Mouse (Mus musculus): ENCODE measurements around the gene Fras1. TPM values are rescaled to one million over a fixed set of nuclear protein-coding genes. Genes with fewer than 3 reads are reported as not detected.

The Fras1 gene
- polyA plus RNA-seq, 1 experiment from 2014 or later = 20.0 TPM

GRCm38 (mm10) chr5:96515860-96516311, 142.1 kb downstream of the Fras1 start:
- Histone ChIP-seq H3K4me1 (replicated peaks; ENCODE audit: control insufficient read depth, insufficient read depth, low read length) (no peaks in the 10 kb centered on the region), H3K9me3 (ENCODE audit: control insufficient read depth, low read length) (no peaks in the 10 kb centered on the region), H3K27me3 (ENCODE audit: control insufficient read depth, insufficient read depth, low read length) (no peaks in the 10 kb centered on the region), H3K4me3 (ENCODE audit: low read depth, low read length) (no peak overlapping the region), H3K4me2 (replicated peaks; ENCODE audit: low read depth, low read length) (no peak overlapping the region), H3K9ac (ENCODE audit: low read depth, low read length) (no peak overlapping the region), H3K27ac (ENCODE audit: low read depth, low read length) (no peak overlapping the region), H3K36me3 (ENCODE audit: control insufficient read depth, insufficient read depth, low read length) (no peaks in the 10 kb centered on the region)
- WGBS = 66% methylated on average over 3 of the region's 3 CpGs
- ATAC-seq (ENCODE audit: low FRiP score) (no peak), DNase-seq (ENCODE audit: low spot score) (no peak)

GRCm38 (mm10) chr5:96516329-96516728, 142.6 kb downstream of the Fras1 start:
- no peak overlapping the region for H3K27ac ChIP-seq (ENCODE audit: low read depth, low read length)
- H3K4me1 ChIP-seq (replicated peaks; ENCODE audit: control insufficient read depth, insufficient read depth, low read length) = no peaks in the 10 kb centered on the region
- no peak overlapping the region for H3K4me2 ChIP-seq (replicated peaks; ENCODE audit: low read depth, low read length)
- DNase-seq (ENCODE audit: low spot score) (no peak), ATAC-seq (ENCODE audit: low FRiP score) (no peak)
- H3K4me3 ChIP-seq (ENCODE audit: low read depth, low read length) = no peak overlapping the region
- 86% methylated on average over 6 of the region's 6 CpGs for WGBS
- H3K36me3 ChIP-seq (ENCODE audit: control insufficient read depth, insufficient read depth, low read length) = no peaks in the 10 kb centered on the region
- no peaks in the 10 kb centered on the region for H3K9me3 ChIP-seq (ENCODE audit: control insufficient read depth, low read length)
- no peaks in the 10 kb centered on the region for H3K27me3 ChIP-seq (ENCODE audit: control insufficient read depth, insufficient read depth, low read length)
- H3K9ac ChIP-seq (ENCODE audit: low read depth, low read length) = no peak overlapping the region

- ATAC-seq (ENCODE audit: low FRiP score) = no peak
- Histone ChIP-seq H3K9ac (ENCODE audit: low read depth, low read length) (no peak overlapping the region), H3K27me3 (ENCODE audit: control insufficient read depth, insufficient read depth, low read length) (no peaks in the 10 kb centered on the region), H3K4me3 (ENCODE audit: low read depth, low read length) (no peak overlapping the region), H3K4me1 (replicated peaks; ENCODE audit: control insufficient read depth, insufficient read depth, low read length) (no peaks in the 10 kb centered on the region), H3K27ac (ENCODE audit: low read depth, low read length) (no peak overlapping the region), H3K9me3 (ENCODE audit: control insufficient read depth, low read length) (no peaks in the 10 kb centered on the region), H3K4me2 (replicated peaks; ENCODE audit: low read depth, low read length) (no peak overlapping the region), H3K36me3 (ENCODE audit: control insufficient read depth, insufficient read depth, low read length) (no peaks in the 10 kb centered on the region)
- WGBS = 90% methylated on average over 9 of the region's 9 CpGs
- no peak for DNase-seq (ENCODE audit: low spot score)
Observed at GRCm38 (mm10) chr5:96521541-96521940, 147.8 kb downstream of the Fras1 start.

GRCm38 (mm10) chr5:96522909-96523409, 149.2 kb downstream of the Fras1 start:
- Histone ChIP-seq H3K4me3 (ENCODE audit: low read depth, low read length) (no peak overlapping the region), H3K9me3 (ENCODE audit: control insufficient read depth, low read length) (no peaks in the 10 kb centered on the region), H3K27ac (ENCODE audit: low read depth, low read length) (no peak overlapping the region), H3K27me3 (ENCODE audit: control insufficient read depth, insufficient read depth, low read length) (no peaks in the 10 kb centered on the region), H3K4me2 (replicated peaks; ENCODE audit: low read depth, low read length) (no peak overlapping the region), H3K36me3 (ENCODE audit: control insufficient read depth, insufficient read depth, low read length) (no peaks in the 10 kb centered on the region), H3K4me1 (replicated peaks; ENCODE audit: control insufficient read depth, insufficient read depth, low read length) (no peaks in the 10 kb centered on the region), H3K9ac (ENCODE audit: low read depth, low read length) (no peak overlapping the region)
- 84% methylated on average over 5 of the region's 5 CpGs for WGBS
- no peak for ATAC-seq (ENCODE audit: low FRiP score)
- DNase-seq (ENCODE audit: low spot score) = no peak

- DNase-seq (ENCODE audit: low spot score) = no peak
- H3K9me3 ChIP-seq (ENCODE audit: control insufficient read depth, low read length) = no peaks in the 10 kb centered on the region
- H3K4me1 ChIP-seq (replicated peaks; ENCODE audit: control insufficient read depth, insufficient read depth, low read length) = no peaks in the 10 kb centered on the region
- no peak overlapping the region for H3K9ac ChIP-seq (ENCODE audit: low read depth, low read length)
- no peaks in the 10 kb centered on the region for H3K36me3 ChIP-seq (ENCODE audit: control insufficient read depth, insufficient read depth, low read length)
- WGBS = 57% methylated on average over 7 of the region's 7 CpGs
- H3K27ac ChIP-seq (ENCODE audit: low read depth, low read length) = no peak overlapping the region
- no peak overlapping the region for H3K4me2 ChIP-seq (replicated peaks; ENCODE audit: low read depth, low read length)
- ATAC-seq (ENCODE audit: low FRiP score) = no peak
- no peak overlapping the region for H3K4me3 ChIP-seq (ENCODE audit: low read depth, low read length)
- no peaks in the 10 kb centered on the region for H3K27me3 ChIP-seq (ENCODE audit: control insufficient read depth, insufficient read depth, low read length)
Observed at GRCm38 (mm10) chr5:96528296-96528695, 154.5 kb downstream of the Fras1 start.

- Histone ChIP-seq H3K27me3 (ENCODE audit: control insufficient read depth, insufficient read depth, low read length) (no peaks in the 10 kb centered on the region), H3K27ac (ENCODE audit: low read depth, low read length) (no peak overlapping the region), H3K9ac (ENCODE audit: low read depth, low read length) (no peak overlapping the region), H3K36me3 (ENCODE audit: control insufficient read depth, insufficient read depth, low read length) (no peaks in the 10 kb centered on the region), H3K9me3 (ENCODE audit: control insufficient read depth, low read length) (no peaks in the 10 kb centered on the region), H3K4me1 (replicated peaks; ENCODE audit: control insufficient read depth, insufficient read depth, low read length) (no peaks in the 10 kb centered on the region), H3K4me3 (ENCODE audit: low read depth, low read length) (no peak overlapping the region), H3K4me2 (replicated peaks; ENCODE audit: low read depth, low read length) (no peak overlapping the region)
- DNase-seq (ENCODE audit: low spot score) = no peak
- WGBS = 92% methylated on average over 3 of the region's 3 CpGs
- ATAC-seq (ENCODE audit: low FRiP score) = no peak
Observed at GRCm38 (mm10) chr5:96530516-96530915, 156.8 kb downstream of the Fras1 start.

- Histone ChIP-seq H3K4me1 (replicated peaks; ENCODE audit: control insufficient read depth, insufficient read depth, low read length) (no peaks in the 10 kb centered on the region), H3K27me3 (ENCODE audit: control insufficient read depth, insufficient read depth, low read length) (no peaks in the 10 kb centered on the region), H3K9ac (ENCODE audit: low read depth, low read length) (no peak overlapping the region), H3K36me3 (ENCODE audit: control insufficient read depth, insufficient read depth, low read length) (no peaks in the 10 kb centered on the region), H3K27ac (ENCODE audit: low read depth, low read length) (no peak overlapping the region), H3K4me3 (ENCODE audit: low read depth, low read length) (no peak overlapping the region), H3K9me3 (ENCODE audit: control insufficient read depth, low read length) (no peaks in the 10 kb centered on the region), H3K4me2 (replicated peaks; ENCODE audit: low read depth, low read length) (no peak overlapping the region)
- no peak for ATAC-seq (ENCODE audit: low FRiP score)
- no peak for DNase-seq (ENCODE audit: low spot score)
Observed at GRCm38 (mm10) chr5:96531962-96532361, 158.2 kb downstream of the Fras1 start.

GRCm38 (mm10) chr5:96536527-96536926, 162.8 kb downstream of the Fras1 start:
- H3K9me3 ChIP-seq (ENCODE audit: control insufficient read depth, low read length) = no peaks in the 10 kb centered on the region
- WGBS = 84% methylated on average over 3 of the region's 3 CpGs
- no peak for ATAC-seq (ENCODE audit: low FRiP score)
- no peak overlapping the region for H3K9ac ChIP-seq (ENCODE audit: low read depth, low read length)
- H3K4me3 ChIP-seq (ENCODE audit: low read depth, low read length) = no peak overlapping the region
- no peak for DNase-seq (ENCODE audit: low spot score)
- no peaks in the 10 kb centered on the region for H3K36me3 ChIP-seq (ENCODE audit: control insufficient read depth, insufficient read depth, low read length)
- no peak overlapping the region for H3K27ac ChIP-seq (ENCODE audit: low read depth, low read length)
- H3K4me2 ChIP-seq (replicated peaks; ENCODE audit: low read depth, low read length) = no peak overlapping the region
- H3K4me1 ChIP-seq (replicated peaks; ENCODE audit: control insufficient read depth, insufficient read depth, low read length) = no peaks in the 10 kb centered on the region
- H3K27me3 ChIP-seq (ENCODE audit: control insufficient read depth, insufficient read depth, low read length) = no peaks in the 10 kb centered on the region

- WGBS = 95% methylated on average over 7 of the region's 7 CpGs
- no peak overlapping the region for H3K4me2 ChIP-seq (replicated peaks; ENCODE audit: low read depth, low read length)
- DNase-seq (ENCODE audit: low spot score) (no peak), ATAC-seq (ENCODE audit: low FRiP score) (no peak)
- H3K4me3 ChIP-seq (ENCODE audit: low read depth, low read length) = no peak overlapping the region
- H3K9ac ChIP-seq (ENCODE audit: low read depth, low read length) = no peak overlapping the region
- no peak overlapping the region for H3K27ac ChIP-seq (ENCODE audit: low read depth, low read length)
- no peaks in the 10 kb centered on the region for H3K36me3 ChIP-seq (ENCODE audit: control insufficient read depth, insufficient read depth, low read length)
- no peaks in the 10 kb centered on the region for H3K9me3 ChIP-seq (ENCODE audit: control insufficient read depth, low read length)
- no peaks in the 10 kb centered on the region for H3K4me1 ChIP-seq (replicated peaks; ENCODE audit: control insufficient read depth, insufficient read depth, low read length)
- H3K27me3 ChIP-seq (ENCODE audit: control insufficient read depth, insufficient read depth, low read length) = no peaks in the 10 kb centered on the region
Observed at GRCm38 (mm10) chr5:96536937-96537336, 163.2 kb downstream of the Fras1 start.

Data from hindbrain, embryonic 11.5 days (tissue).